Mouse (Mus musculus) heart, postnatal 10 days (tissue): ENCODE results near the gene Csde1. TPM values are rescaled to one million over a fixed set of nuclear protein-coding genes. Genes with fewer than 3 reads are reported as not detected.

Experiments used
- total RNA-seq, 2 experiments: library from RNA; stranded (reverse); gene quantifications; 2 replicates each; pipeline ENCODE4 v1.2.3; 2021

Csde1 gene
- total RNA-seq, 2 experiments from 2014 or later: 395 to 417 TPM

Other genes starting within 250 kb of the Csde1 start
- gene Tshb, start 237.7 kb upstream of the Csde1 start, total RNA-seq: not detected
- under 1 TPM in 1 of 2 experiments, not detected in 1; 0.10 TPM for gene Sycp1, start 84.3 kb upstream of the Csde1 start, total RNA-seq
- gene Nr1h5, start 56.3 kb upstream of the Csde1 start, total RNA-seq: not detected
- gene Sike1, start 24.7 kb upstream of the Csde1 start, total RNA-seq: 100 to 1,000 TPM; 111 to 123 TPM
- gene Nras, start 37.9 kb downstream of the Csde1 start, total RNA-seq: 100 to 1,000 TPM; 103 to 105 TPM
- gene Ampd1, start 53.6 kb downstream of the Csde1 start, total RNA-seq: not detected
- 1 to 10 TPM; 3.7 to 4.0 TPM for gene Dennd2c, start 82.2 kb downstream of the Csde1 start, total RNA-seq
- gene Bcas2, start 151.2 kb downstream of the Csde1 start, total RNA-seq: 10 to 100 TPM; 55.5 to 61.6 TPM